Mouse (Mus musculus) embryonic facial prominence, embryonic 12.5 days (tissue): ENCODE results near the gene Arhgap21. TPM values are rescaled to one million over a fixed set of nuclear protein-coding genes. Genes with fewer than 3 reads are reported as not detected.
A peak's percentile ranks its signal among the peaks of the same experiment; 100 is the strongest.

Source experiments
- ATAC-seq: fragments of 200-750 bp; cut with Nextera tagmentation; 2 replicates; pipeline ENCODE4 v1.8.0; 2017; ENCODE audit not compliant: insufficient number of reproducible peaks, insufficient read depth, low FRiP score, low TSS enrichment
- H3K27ac ChIP-seq: fragments of 300-500 bp; sonication (generic); 2 replicates; pipeline ENCODE4 v1.5.1; 2016; ENCODE audit warnings: mild to moderate bottlenecking
- H3K27me3 ChIP-seq: fragments of 300-500 bp; sonication (generic); 2 replicates; pipeline ENCODE4 v1.6.1; 2016; ENCODE audit warnings: mild to moderate bottlenecking, moderate library complexity
- H3K36me3 ChIP-seq: fragments of 300-500 bp; sonication (generic); 2 replicates; pipeline ENCODE4 v1.6.1; 2016; ENCODE audit warnings: mild to moderate bottlenecking
- H3K4me1 ChIP-seq: fragments of 300-500 bp; sonication (generic); 2 replicates; pipeline ENCODE4 v1.6.1; 2016
- H3K4me2 ChIP-seq: fragments of 300-500 bp; sonication (generic); replicated peaks from 2 replicates; pipeline ENCODE4 v1.6.1; 2016; ENCODE audit warnings: mild to moderate bottlenecking, moderate library complexity
- H3K4me3 ChIP-seq: fragments of 300-500 bp; sonication (generic); 2 replicates; pipeline ENCODE4 v1.5.1; 2016; ENCODE audit warnings: mild to moderate bottlenecking
- H3K9ac ChIP-seq: fragments of 300-500 bp; sonication (generic); 2 replicates; pipeline ENCODE4 v1.6.1; 2016; ENCODE audit warnings: mild to moderate bottlenecking, moderate library complexity
- H3K9me3 ChIP-seq: fragments of 300-500 bp; sonication (generic); 2 replicates; pipeline ENCODE4 v1.6.1; 2016; ENCODE audit warnings: mild to moderate bottlenecking, moderate library complexity
- WGBS: fragments of 180-500 bp; shearing (Covaris S2); methylation state at CpG from one replicate; pipeline ENCODE4 v1.1.7; 2016; 5-methylcytosine and 5-hydroxymethylcytosine counted together
- polyA plus RNA-seq: library from polyadenylated mRNA; unstranded; fragments of >200 nt; fragmentation: Nextera tagmentation; extraction: Ambion mirVana; gene quantifications from 2 replicates; pipeline ENCODE4 v1.2.1, GENCODE M21; 2016

Arhgap21 gene
- polyA plus RNA-seq, 1 experiment from 2014 or later, result 15.9 TPM

GRCm38 (mm10) chr2:20905411-20905810, 63.3 kb downstream of the Arhgap21 start:
- no peak for ATAC-seq
- H3K27ac ChIP-seq, result no peak overlapping the region
- H3K9me3 ChIP-seq, result no peaks in the 10 kb centered on the region
- no peak overlapping the region for H3K4me3 ChIP-seq
- no peaks in the 10 kb centered on the region for H3K27me3 ChIP-seq
- WGBS, result 96% methylated on average over 8 of the region's 8 CpGs
- H3K4me2 ChIP-seq, result no peak overlapping the region
- no peak overlapping the region for H3K9ac ChIP-seq
- H3K36me3 ChIP-seq, result no peaks in the 10 kb centered on the region
- H3K4me1 ChIP-seq, result no peaks in the 10 kb centered on the region

- Histone ChIP-seq H3K9me3 (no peaks in the 10 kb centered on the region), H3K27ac (no peak overlapping the region), H3K4me2 (no peak overlapping the region), H3K9ac (no peak overlapping the region), H3K4me1 (no peaks in the 10 kb centered on the region), H3K27me3 (no peaks in the 10 kb centered on the region), H3K4me3 (no peak overlapping the region), H3K36me3 (no peaks in the 10 kb centered on the region)
- 92% methylated on average over 11 of the region's 11 CpGs for WGBS
- ATAC-seq, result no peak
Observed at GRCm38 (mm10) chr2:20902981-20903645, 65.6 kb downstream of the Arhgap21 start.

GRCm38 (mm10) chr2:20901916-20902315, 66.8 kb downstream of the Arhgap21 start:
- H3K27me3 ChIP-seq, result no peaks in the 10 kb centered on the region
- WGBS, result 94% methylated on average over 4 of the region's 4 CpGs
- no peak overlapping the region for H3K9ac ChIP-seq
- ATAC-seq, result no peak
- H3K9me3 ChIP-seq, result no peaks in the 10 kb centered on the region
- H3K4me2 ChIP-seq, result no peak overlapping the region
- H3K27ac ChIP-seq, result no peak overlapping the region
- no peaks in the 10 kb centered on the region for H3K4me1 ChIP-seq
- no peak overlapping the region for H3K4me3 ChIP-seq
- H3K36me3 ChIP-seq, result no peaks in the 10 kb centered on the region

- no peak overlapping the region for H3K4me3 ChIP-seq
- no peak for ATAC-seq
- 71% methylated on average over 9 of the region's 9 CpGs for WGBS
- no peak overlapping the region for H3K9ac ChIP-seq
- H3K36me3 ChIP-seq, result no peaks in the 10 kb centered on the region
- no peak overlapping the region for H3K4me2 ChIP-seq
- no peaks in the 10 kb centered on the region for H3K4me1 ChIP-seq
- H3K27ac ChIP-seq, result no peak overlapping the region
- no peaks in the 10 kb centered on the region for H3K27me3 ChIP-seq
- no peaks in the 10 kb centered on the region for H3K9me3 ChIP-seq
Observed at GRCm38 (mm10) chr2:20899301-20899700, 69.4 kb downstream of the Arhgap21 start.

GRCm38 (mm10) chr2:20898684-20899083, 70.0 kb downstream of the Arhgap21 start:
- peak; percentile 81 for ATAC-seq
- H3K4me1 ChIP-seq, result no peaks in the 10 kb centered on the region
- WGBS, result 44% methylated on average over 6 of the region's 6 CpGs
- H3K4me2 ChIP-seq, result no peak overlapping the region
- H3K9me3 ChIP-seq, result no peaks in the 10 kb centered on the region
- H3K9ac ChIP-seq, result no peak overlapping the region
- no peaks in the 10 kb centered on the region for H3K36me3 ChIP-seq
- H3K4me3 ChIP-seq, result no peak overlapping the region
- no peaks in the 10 kb centered on the region for H3K27me3 ChIP-seq
- H3K27ac ChIP-seq, result no peak overlapping the region

GRCm38 (mm10) chr2:20896446-20896845, 72.2 kb downstream of the Arhgap21 start:
- Histone ChIP-seq H3K9me3 (no peaks in the 10 kb centered on the region), H3K27me3 (no peaks in the 10 kb centered on the region), H3K9ac (no peak overlapping the region), H3K4me3 (no peak overlapping the region), H3K27ac (no peak overlapping the region), H3K4me2 (no peak overlapping the region), H3K36me3 (no peaks in the 10 kb centered on the region), H3K4me1 (no peaks in the 10 kb centered on the region)
- 84% methylated on average over 5 of the region's 5 CpGs for WGBS
- no peak for ATAC-seq

- Histone ChIP-seq H3K4me1 (no peaks in the 10 kb centered on the region), H3K27me3 (no peaks in the 10 kb centered on the region), H3K36me3 (no peaks in the 10 kb centered on the region), H3K9me3 (no peaks in the 10 kb centered on the region), H3K27ac (no peak overlapping the region), H3K9ac (no peak overlapping the region), H3K4me3 (no peak overlapping the region), H3K4me2 (no peak overlapping the region)
- WGBS, result 50% methylated on average over 5 of the region's 5 CpGs
- ATAC-seq, result no peak
Observed at GRCm38 (mm10) chr2:20894100-20894690, 74.5 kb downstream of the Arhgap21 start.

GRCm38 (mm10) chr2:20888751-20889150, 79.9 kb downstream of the Arhgap21 start:
- H3K27me3 ChIP-seq, result no peaks in the 10 kb centered on the region
- no peak for ATAC-seq
- no peaks in the 10 kb centered on the region; the same call in 1 of the 2 replicates for H3K36me3 ChIP-seq
- H3K27ac ChIP-seq, result no peak overlapping the region
- no peak overlapping the region for H3K4me3 ChIP-seq
- no peak overlapping the region for H3K9ac ChIP-seq
- WGBS, result 75% methylated on average over 3 of the region's 3 CpGs
- H3K4me2 ChIP-seq, result no peak overlapping the region
- H3K4me1 ChIP-seq, result no peaks in the 10 kb centered on the region
- H3K9me3 ChIP-seq, result no peaks in the 10 kb centered on the region

GRCm38 (mm10) chr2:20883288-20883687, 85.4 kb downstream of the Arhgap21 start:
- no peak overlapping the region for H3K4me2 ChIP-seq
- no peak overlapping the region for H3K27ac ChIP-seq
- H3K27me3 ChIP-seq, result no peaks in the 10 kb centered on the region
- 88% methylated on average over 8 of the region's 8 CpGs for WGBS
- no peak for ATAC-seq
- no peak overlapping the region for H3K9ac ChIP-seq
- no peaks in the 10 kb centered on the region for H3K4me1 ChIP-seq
- peaks cover 34% of the 10 kb centered on the region for H3K36me3 ChIP-seq
- H3K4me3 ChIP-seq, result no peak overlapping the region
- no peaks in the 10 kb centered on the region for H3K9me3 ChIP-seq

- Histone ChIP-seq H3K4me2 (no peak overlapping the region), H3K9ac (no peak overlapping the region), H3K9me3 (no peaks in the 10 kb centered on the region), H3K27me3 (no peaks in the 10 kb centered on the region), H3K4me1 (no peaks in the 10 kb centered on the region), H3K4me3 (no peak overlapping the region), H3K36me3 (peaks cover 34% of the 10 kb centered on the region), H3K27ac (no peak overlapping the region)
- 81% methylated on average over 16 of the region's 16 CpGs for WGBS
- no peak for ATAC-seq
Observed at GRCm38 (mm10) chr2:20879877-20880605, 88.6 kb downstream of the Arhgap21 start.

GRCm38 (mm10) chr2:20874621-20875020, 94.1 kb downstream of the Arhgap21 start:
- Histone ChIP-seq H3K9me3 (no peaks in the 10 kb centered on the region), H3K9ac (no peak overlapping the region), H3K27ac (no peak overlapping the region), H3K4me2 (no peak overlapping the region), H3K27me3 (no peaks in the 10 kb centered on the region), H3K36me3 (peaks cover 16% of the 10 kb centered on the region), H3K4me3 (no peak overlapping the region), H3K4me1 (no peaks in the 10 kb centered on the region)
- ATAC-seq, result no peak
- WGBS, result 97% methylated on average over 5 of the region's 5 CpGs
